Mouse (Mus musculus): ENCODE data around the gene Tor1aip1. TPM values are rescaled to one million over a fixed set of nuclear protein-coding genes. Genes with fewer than 3 reads are reported as not detected.
A peak's percentile ranks its signal among the peaks of the same experiment; 100 is the strongest.

The Tor1aip1 gene
- total and polyA plus RNA-seq, 3 experiments = 13.1 to 22.9 TPM; not detected in 1

DNA sequence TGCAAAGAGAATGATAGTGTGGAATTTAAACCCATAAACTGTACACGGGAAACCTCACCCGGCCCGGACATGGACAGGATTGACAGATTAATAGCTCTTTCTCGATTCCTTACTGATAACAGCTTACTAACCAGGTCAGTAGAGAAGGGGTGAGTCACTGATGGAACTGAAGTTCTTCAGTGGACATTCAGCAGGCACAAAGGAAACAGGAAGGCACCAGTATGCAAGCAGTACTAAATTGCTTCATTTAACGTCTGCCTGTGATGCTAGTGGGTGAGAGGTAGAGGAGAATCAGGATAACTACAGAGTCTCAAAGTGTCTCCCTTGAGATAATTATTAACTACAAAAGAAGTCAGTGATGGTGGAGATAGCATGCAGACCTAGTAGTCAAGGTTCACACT is 7.9 kb upstream of the Tor1aip1 start:
- Histone ChIP-seq H3K36me3 (ENCODE audit: control insufficient read depth in 1 of 2, insufficient read depth in 2 of 2, low read length in 2 of 2) (peaks cover 13 to 26% of the 10 kb centered on the region in 2 experiments), H3K79me2 (ENCODE audit: control insufficient read depth, insufficient read depth, low read length, poor library complexity) (peaks cover 40% of the 10 kb centered on the region)

DNA sequence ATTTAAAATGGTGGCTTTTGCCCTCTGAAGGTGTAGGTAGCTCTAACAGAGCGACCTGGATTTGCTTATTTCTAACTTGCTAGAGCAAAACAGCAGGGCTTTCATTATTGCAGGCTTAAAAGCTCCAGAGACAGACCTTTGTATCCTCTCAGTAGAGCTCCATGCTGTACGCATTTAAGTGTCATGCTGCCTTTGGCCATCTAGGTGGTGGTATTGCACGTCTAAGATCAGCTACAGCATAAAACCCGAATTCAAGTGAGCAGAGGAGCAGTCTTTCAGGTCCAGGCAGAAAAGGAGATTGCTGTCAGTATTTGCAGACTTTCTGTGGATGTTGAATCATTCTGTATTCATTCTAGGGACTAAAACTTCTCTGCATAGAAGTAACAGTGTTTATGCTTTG is 6.7 kb upstream of the Tor1aip1 start:
- DNase-seq (ENCODE audit: low read depth, low spot score) = peak; percentile 72
- H3K36me3 ChIP-seq (ENCODE audit: control insufficient read depth in 1 of 2, insufficient read depth in 2 of 2, low read length in 2 of 2) = peaks cover 17 to 20% of the 10 kb centered on the region in 2 experiments
- no peak overlapping the region for H3K27ac ChIP-seq (ENCODE audit: control insufficient read depth, low read depth, low read length)
- peaks cover 5 to 6% of the 10 kb centered on the region in 2 experiments; a peak in 3 of 4 replicates for H3K4me1 ChIP-seq (ENCODE audit: control insufficient read depth in 1 of 2, insufficient read depth in 2 of 2, low read length in 2 of 2)
- H3K27me3 ChIP-seq (ENCODE audit: control insufficient read depth in 1 of 2, insufficient read depth in 2 of 2, low read length in 2 of 2) = no peaks in the 10 kb centered on the region
- H3K9me3 ChIP-seq (replicated peaks; ENCODE audit: insufficient read depth, low read length) = no peaks in the 10 kb centered on the region
- H3K4me3 ChIP-seq (ENCODE audit: control insufficient read depth in 1 of 2, insufficient read depth in 1 of 2, low read depth in 2 of 2, low read length in 2 of 2) = no peak overlapping the region; a peak in 1 of 4 replicates
- no peak for TF ChIP-seq ZKSCAN1 (IDR thresholded peaks at IDR 0.05; ENCODE audit: low read depth, low read length)
- TF ChIP-seq EP300 (IDR thresholded peaks at IDR 0.05; ENCODE audit: low read depth in 1 of 2, low read length in 2 of 2) = no peak
- peak; percentile 26 for TF ChIP-seq RAD21 (IDR thresholded peaks at IDR 0.05; ENCODE audit: low read depth, low read length)
- peak; percentile 39; the same call in 1 of the 2 replicates for TF ChIP-seq SMC3 (IDR thresholded peaks at IDR 0.05; ENCODE audit: low read depth, low read length)
- no peak for TF ChIP-seq POLR2A (IDR thresholded peaks at IDR 0.05; ENCODE audit: control insufficient read depth in 1 of 2, insufficient read depth in 1 of 2, low read depth in 1 of 2, low read length in 2 of 2, poor library complexity in 1 of 2)
- peak in 2 of 3 experiments; percentile 54 to 61; a peak in 4 of 6 replicates for TF ChIP-seq CTCF (IDR thresholded peaks at IDR 0.05 in 2 of 3, conservative IDR thresholded peaks at IDR 0.05 in 1 of 3; ENCODE audit: control insufficient read depth in 1 of 3, insufficient read depth in 1 of 3, low read depth in 2 of 3, low read length in 3 of 3, poor library complexity in 1 of 3, severe bottlenecking in 1 of 3)
- peak overlapping the region; percentile 33; the same call in 1 of the 2 replicates for H3K9ac ChIP-seq (ENCODE audit: control insufficient read depth, low read depth, low read length, poor library complexity, severe bottlenecking)
- H3K79me2 ChIP-seq (ENCODE audit: control insufficient read depth, insufficient read depth, low read length, poor library complexity) = peaks cover 46% of the 10 kb centered on the region

More for the DNA sequence above, 7.9 kb upstream of the Tor1aip1 start:
- H3K27ac ChIP-seq (ENCODE audit: control insufficient read depth, low read depth, low read length) = no peak overlapping the region
- H3K4me3 ChIP-seq (ENCODE audit: control insufficient read depth in 1 of 2, insufficient read depth in 1 of 2, low read depth in 2 of 2, low read length in 2 of 2) = no peak overlapping the region
- TF ChIP-seq ELF1 (IDR thresholded peaks at IDR 0.05; ENCODE audit: low read depth, low read length) = no peak
- TF ChIP-seq BHLHE40 (IDR thresholded peaks at IDR 0.05; ENCODE audit: borderline replicate concordance, low read depth, low read length) = no peak
- no peak for TF ChIP-seq TAL1 (IDR thresholded peaks at IDR 0.05; ENCODE audit: low read length)
- TF ChIP-seq KAT2A (conservative IDR thresholded peaks at IDR 0.05; ENCODE audit: low read depth, low read length) = no peak
- no peak for TF ChIP-seq CTCF (IDR thresholded peaks at IDR 0.05 in 2 of 3, conservative IDR thresholded peaks at IDR 0.05 in 1 of 3; ENCODE audit: control insufficient read depth in 1 of 3, insufficient read depth in 1 of 3, low read depth in 2 of 3, low read length in 3 of 3, poor library complexity in 1 of 3, severe bottlenecking in 1 of 3)
- no peak for TF ChIP-seq GABPA (IDR thresholded peaks at IDR 0.05; ENCODE audit: low read depth, low read length)
- H3K9ac ChIP-seq (ENCODE audit: control insufficient read depth, low read depth, low read length, poor library complexity, severe bottlenecking) = no peak overlapping the region
- H3K4me1 ChIP-seq (ENCODE audit: control insufficient read depth in 1 of 2, insufficient read depth in 2 of 2, low read length in 2 of 2) = peaks cover 5 to 6% of the 10 kb centered on the region in 2 experiments; a peak in 3 of 4 replicates
- DNase-seq (ENCODE audit: low read depth, low spot score) = no peak
- no peaks in the 10 kb centered on the region for H3K27me3 ChIP-seq (ENCODE audit: control insufficient read depth in 1 of 2, insufficient read depth in 2 of 2, low read length in 2 of 2)
- no peaks in the 10 kb centered on the region for H3K9me3 ChIP-seq (replicated peaks; ENCODE audit: insufficient read depth, low read length)

DNA sequence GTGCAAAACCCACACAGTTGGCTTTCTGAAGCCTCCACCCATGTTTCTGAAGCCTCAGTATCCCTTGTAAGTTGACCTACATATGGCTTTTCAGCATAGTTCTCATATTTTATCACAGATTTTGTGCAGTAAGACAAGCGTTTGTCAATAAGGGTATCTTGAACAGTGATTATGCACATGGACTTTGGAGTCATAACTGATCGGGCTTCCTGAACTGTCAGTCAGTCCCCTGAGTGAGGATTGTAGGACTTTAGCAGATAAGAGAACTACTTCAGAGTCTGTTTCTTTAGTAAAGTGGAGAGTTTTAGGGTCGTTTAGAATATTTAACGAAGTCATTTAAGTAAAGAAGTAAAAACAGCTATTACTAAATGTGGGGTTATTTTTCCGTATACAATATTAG is 6.2 kb upstream of the Tor1aip1 start:
- peak; percentile 16 for DNase-seq (ENCODE audit: low read depth, low spot score)
- TF ChIP-seq RAD21 (IDR thresholded peaks at IDR 0.05; ENCODE audit: low read depth, low read length) (no peak), CHD1 (IDR thresholded peaks at IDR 0.05; ENCODE audit: low read depth, low read length) (no peak), EP300 (IDR thresholded peaks at IDR 0.05; ENCODE audit: low read depth in 1 of 2, low read length in 2 of 2) (no peak), MYB (IDR thresholded peaks at IDR 0.05; ENCODE audit: low read depth, low read length) (no peak), ZKSCAN1 (IDR thresholded peaks at IDR 0.05; ENCODE audit: low read depth, low read length) (no peak), ZC3H11A (IDR thresholded peaks at IDR 0.05; ENCODE audit: low read depth, low read length) (no peak), CHD2 (IDR thresholded peaks at IDR 0.05; ENCODE audit: low read length) (no peak), MXI1 (IDR thresholded peaks at IDR 0.05; ENCODE audit: low read depth, low read length) (no peak), USF1 (IDR thresholded peaks at IDR 0.05; ENCODE audit: low read depth, low read length) (no peak), ETS1 (IDR thresholded peaks at IDR 0.05; ENCODE audit: low read depth, low read length) (no peak), ZMIZ1 (IDR thresholded peaks at IDR 0.05; ENCODE audit: low read depth, low read length) (no peak), TCF12 (IDR thresholded peaks at IDR 0.05; ENCODE audit: low read depth, low read length) (no peak), TAL1 (IDR thresholded peaks at IDR 0.05; ENCODE audit: low read length) (no peak), TBP (IDR thresholded peaks at IDR 0.05; ENCODE audit: low read depth, low read length) (no peak), SMC3 (IDR thresholded peaks at IDR 0.05; ENCODE audit: low read depth, low read length) (no peak), MAZ (IDR thresholded peaks at IDR 0.05; ENCODE audit: low read depth, low read length) (no peak), POLR2AphosphoS5 (IDR thresholded peaks at IDR 0.05; ENCODE audit: borderline replicate concordance, low read depth, low read length) (no peak), E2F4 (IDR thresholded peaks at IDR 0.05; ENCODE audit: borderline replicate concordance, low read depth, low read length) (no peak), NELFE (IDR thresholded peaks at IDR 0.05; ENCODE audit: low read depth, low read length) (no peak)
- peak overlapping the region in 1 of 2 experiments; percentile 88; a peak in 1 of 4 replicates for H3K4me3 ChIP-seq (ENCODE audit: control insufficient read depth in 1 of 2, insufficient read depth in 1 of 2, low read depth in 2 of 2, low read length in 2 of 2)
- no peaks in the 10 kb centered on the region for H3K9me3 ChIP-seq (replicated peaks; ENCODE audit: insufficient read depth, low read length)
- H3K27me3 ChIP-seq (ENCODE audit: control insufficient read depth in 1 of 2, insufficient read depth in 2 of 2, low read length in 2 of 2) = no peaks in the 10 kb centered on the region
- H3K4me1 ChIP-seq (ENCODE audit: control insufficient read depth in 1 of 2, insufficient read depth in 2 of 2, low read length in 2 of 2) = peaks cover 5 to 11% of the 10 kb centered on the region in 2 experiments
- H3K27ac ChIP-seq (ENCODE audit: control insufficient read depth, low read depth, low read length) = no peak overlapping the region
- peaks cover 16 to 20% of the 10 kb centered on the region in 2 experiments for H3K36me3 ChIP-seq (ENCODE audit: control insufficient read depth in 1 of 2, insufficient read depth in 2 of 2, low read length in 2 of 2)
- H3K9ac ChIP-seq (ENCODE audit: control insufficient read depth, low read depth, low read length, poor library complexity, severe bottlenecking) = peak overlapping the region; percentile 42; the same call in 1 of the 2 replicates
- H3K79me2 ChIP-seq (ENCODE audit: control insufficient read depth, insufficient read depth, low read length, poor library complexity) = peaks cover 44% of the 10 kb centered on the region
